Mouse (Mus musculus): ENCODE data around the gene Ppp1r14a. TPM values are rescaled to one million over a fixed set of nuclear protein-coding genes. Genes with fewer than 3 reads are reported as not detected.

Ppp1r14a gene
- not detected for polyA plus RNA-seq (2014; fragmentation: Illumina TruSeq; extraction: RNeasy Lipid Tissue Mini Kit (QIAGEN cat#74804); ENCODE audit: low read depth, low replicate concordance)

DNA sequence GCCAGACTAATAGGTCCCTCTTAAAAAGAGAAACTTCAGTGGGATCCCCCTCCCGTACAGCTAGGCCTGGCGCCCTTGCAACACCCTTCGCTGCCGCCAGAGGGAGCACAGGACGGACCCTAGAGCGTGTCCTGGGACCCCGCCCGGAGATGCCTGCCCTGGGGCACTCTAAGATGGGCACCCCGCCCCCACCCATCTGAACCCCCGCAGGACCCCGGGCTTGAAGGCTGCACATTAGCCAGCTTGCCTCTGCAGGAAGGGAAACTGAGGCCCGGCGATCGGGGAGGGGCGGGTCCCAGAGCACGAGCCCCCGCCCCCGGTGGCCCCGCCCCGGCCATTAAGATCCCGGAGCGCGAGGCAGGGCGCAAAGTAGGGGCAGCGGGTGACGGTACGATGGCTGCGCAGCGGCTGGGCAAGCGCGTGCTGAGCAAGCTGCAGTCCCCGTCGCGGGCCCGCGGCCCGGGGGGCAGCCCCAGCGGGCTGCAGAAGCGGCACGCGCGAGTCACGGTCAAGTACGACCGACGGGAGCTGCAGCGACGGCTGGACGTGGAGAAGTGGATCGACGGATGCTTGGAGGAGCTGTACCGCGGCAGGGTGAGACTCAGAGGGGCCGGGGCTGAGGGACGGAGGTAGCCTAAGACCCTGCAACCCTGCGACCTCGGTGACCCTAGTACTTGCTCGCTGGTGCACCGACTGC lies at the start of gene Ppp1r14a:
Ppp1r14a (plus strand) TSS at position 367 of the 697 bp plus-strand sequence.

DNA sequence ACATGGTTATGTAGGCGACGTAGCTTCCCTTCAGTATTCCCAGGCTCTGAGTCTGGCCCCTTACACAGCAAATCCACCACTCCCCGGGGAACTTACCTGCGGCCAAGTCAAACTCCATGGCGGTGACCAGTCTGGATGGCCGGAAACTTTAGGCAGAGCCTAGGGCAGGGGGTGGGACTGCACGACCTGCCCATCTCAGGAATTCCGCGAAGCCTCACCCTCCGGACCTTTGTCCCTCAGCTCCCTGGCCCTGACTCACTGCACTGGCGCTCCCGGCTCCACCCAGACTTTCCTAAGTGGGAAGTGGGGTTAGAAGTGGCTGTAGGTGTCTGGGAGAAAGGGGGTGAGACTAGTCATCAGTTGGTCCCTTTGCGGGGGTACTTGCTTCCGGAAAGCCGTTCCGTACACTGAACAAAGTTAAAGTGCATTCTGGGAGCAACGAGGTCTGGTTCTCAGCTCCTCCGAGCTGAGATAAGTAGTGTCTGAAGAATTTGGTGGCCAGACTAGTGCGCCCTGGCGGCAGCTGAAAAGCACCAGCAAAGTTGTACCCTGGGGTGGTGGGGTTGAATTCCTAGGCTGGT lies 40.8 kb upstream of the Ppp1r14a start, which contains the start of gene 2200002D01Rik:
2200002D01Rik (minus strand) TSS at position 206 of the 581 bp plus-strand sequence.

DNA sequence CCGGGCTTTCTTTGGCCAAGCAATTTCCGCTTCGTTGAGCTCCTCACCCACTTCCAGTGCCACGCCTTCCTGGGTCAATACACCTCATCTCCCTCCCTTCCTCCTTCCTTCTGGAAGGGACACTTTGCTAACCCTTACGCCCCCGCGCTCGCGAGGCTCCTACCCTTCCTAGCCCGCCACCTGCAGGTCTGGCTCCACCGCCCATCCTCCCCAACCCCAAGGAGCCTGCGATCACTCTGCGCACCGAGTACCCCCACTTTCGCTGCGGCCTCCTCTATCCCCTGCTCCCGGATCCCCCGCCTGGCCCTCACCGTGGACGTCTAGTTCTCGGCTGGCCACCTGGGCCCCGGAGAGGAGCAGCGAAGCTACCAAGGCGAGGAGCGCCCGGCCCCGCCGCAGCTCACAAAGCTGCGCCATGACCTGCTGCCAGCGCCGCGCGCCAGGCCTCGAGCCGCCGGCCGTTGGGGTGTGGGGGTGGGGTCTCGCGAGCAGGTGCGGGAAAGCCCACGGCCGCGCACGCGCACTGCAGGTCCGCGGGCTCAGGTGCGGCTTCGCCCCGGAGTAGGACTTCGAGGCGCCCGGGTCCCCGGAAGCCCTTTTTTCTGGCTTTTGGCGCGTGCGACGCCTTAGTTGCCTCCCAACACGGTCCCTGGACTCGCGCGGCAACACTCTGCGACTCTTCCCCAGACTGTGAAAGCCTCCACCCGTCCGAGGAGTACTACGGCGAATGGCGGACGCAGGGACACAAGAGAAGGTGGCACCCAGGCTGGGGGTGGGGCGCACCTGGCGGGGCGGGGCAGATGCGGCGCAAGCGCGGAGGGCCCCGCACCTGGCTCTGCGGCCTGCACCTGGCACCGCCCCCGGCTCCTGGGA lies 7.7 kb upstream of the Ppp1r14a start, which contains the start of gene Spint2:
Spint2 (minus strand) TSS at position 712 of the 873 bp plus-strand sequence.

DNA sequence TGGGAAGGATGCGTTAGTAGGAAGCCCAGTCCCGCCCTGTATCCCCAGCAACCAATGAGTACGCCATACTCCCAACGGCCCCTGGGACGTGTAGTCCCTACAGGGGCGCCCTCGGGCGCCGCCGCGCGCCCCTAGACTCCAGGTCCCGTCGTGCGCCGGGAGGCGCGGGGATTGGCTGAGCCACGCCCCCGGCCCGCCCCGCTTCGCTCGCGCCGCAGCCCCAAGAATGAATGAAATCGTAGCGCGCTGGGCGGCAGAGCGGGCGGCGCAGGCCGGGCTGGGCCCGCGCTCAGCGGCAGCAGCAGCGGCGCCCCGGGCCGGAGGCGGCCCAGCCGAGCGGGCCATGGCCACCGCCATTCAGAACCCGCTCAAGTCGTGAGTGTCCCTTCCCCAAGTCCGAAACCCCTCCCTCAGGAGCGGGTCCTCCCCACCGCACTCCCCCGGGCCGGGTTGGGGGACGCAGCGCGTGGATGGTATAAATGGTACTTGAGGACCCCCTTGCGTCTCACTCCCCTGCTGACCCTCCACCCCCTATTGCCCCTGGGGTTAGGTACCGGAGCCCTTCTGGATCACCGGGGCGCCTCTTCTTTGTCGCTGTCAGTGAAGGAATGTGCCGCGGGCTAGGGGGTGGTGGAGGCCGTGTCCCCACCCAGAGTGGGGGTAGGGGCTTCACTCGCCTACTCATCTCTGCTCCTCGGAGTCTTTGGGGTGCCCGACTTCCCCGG lies 14.8 kb downstream of the Ppp1r14a start, which contains the start of gene Dpf1:
Dpf1 (plus strand) TSS at position 214 of the 725 bp plus-strand sequence.

Other genes with a start within 250 kb of the Ppp1r14a start
- gene Ryr1, start 164.1 kb upstream of the Ppp1r14a start, polyA plus RNA-seq (2014; fragmentation: Illumina TruSeq; extraction: RNeasy Lipid Tissue Mini Kit (QIAGEN cat#74804); ENCODE audit: low read depth, low replicate concordance): not detected
- gene Rasgrp4, start 154.5 kb upstream of the Ppp1r14a start, polyA plus RNA-seq (2014; fragmentation: Illumina TruSeq; extraction: RNeasy Lipid Tissue Mini Kit (QIAGEN cat#74804); ENCODE audit: low read depth, low replicate concordance): 0.11 TPM
- 2.1 TPM for gene Fam98c, start 133.1 kb upstream of the Ppp1r14a start, polyA plus RNA-seq (2014; fragmentation: Illumina TruSeq; extraction: RNeasy Lipid Tissue Mini Kit (QIAGEN cat#74804); ENCODE audit: low read depth, low replicate concordance)
- not detected for gene Ggn, start 119.1 kb upstream of the Ppp1r14a start, polyA plus RNA-seq (2014; fragmentation: Illumina TruSeq; extraction: RNeasy Lipid Tissue Mini Kit (QIAGEN cat#74804); ENCODE audit: low read depth, low replicate concordance)
- gene Spred3, start 118.9 kb upstream of the Ppp1r14a start, polyA plus RNA-seq (2014; fragmentation: Illumina TruSeq; extraction: RNeasy Lipid Tissue Mini Kit (QIAGEN cat#74804); ENCODE audit: low read depth, low replicate concordance): 0.66 TPM
- 69.6 TPM for gene Psmd8, start 108.6 kb upstream of the Ppp1r14a start, polyA plus RNA-seq (2014; fragmentation: Illumina TruSeq; extraction: RNeasy Lipid Tissue Mini Kit (QIAGEN cat#74804); ENCODE audit: low read depth, low replicate concordance)
- not detected for gene Catsperg1, start 75.3 kb upstream of the Ppp1r14a start, polyA plus RNA-seq (2014; fragmentation: Illumina TruSeq; extraction: RNeasy Lipid Tissue Mini Kit (QIAGEN cat#74804); ENCODE audit: low read depth, low replicate concordance)
- gene Kcnk6, start 56.8 kb upstream of the Ppp1r14a start, polyA plus RNA-seq (2014; fragmentation: Illumina TruSeq; extraction: RNeasy Lipid Tissue Mini Kit (QIAGEN cat#74804); ENCODE audit: low read depth, low replicate concordance): 1.7 TPM
- 1.0 TPM for gene Yif1b, start 51.0 kb upstream of the Ppp1r14a start, polyA plus RNA-seq (2014; fragmentation: Illumina TruSeq; extraction: RNeasy Lipid Tissue Mini Kit (QIAGEN cat#74804); ENCODE audit: low read depth, low replicate concordance)
- 4.4 TPM for gene 2200002D01Rik, start 40.8 kb upstream of the Ppp1r14a start, polyA plus RNA-seq (2014; fragmentation: Illumina TruSeq; extraction: RNeasy Lipid Tissue Mini Kit (QIAGEN cat#74804); ENCODE audit: low read depth, low replicate concordance)
- 13.1 TPM for gene Spint2, start 7.4 kb upstream of the Ppp1r14a start, polyA plus RNA-seq (2014; fragmentation: Illumina TruSeq; extraction: RNeasy Lipid Tissue Mini Kit (QIAGEN cat#74804); ENCODE audit: low read depth, low replicate concordance)
- gene Dpf1, start 14.6 kb downstream of the Ppp1r14a start, polyA plus RNA-seq (2014; fragmentation: Illumina TruSeq; extraction: RNeasy Lipid Tissue Mini Kit (QIAGEN cat#74804); ENCODE audit: low read depth, low replicate concordance): not detected
- gene Sipa1l3, start 229.3 kb downstream of the Ppp1r14a start, polyA plus RNA-seq (2014; fragmentation: Illumina TruSeq; extraction: RNeasy Lipid Tissue Mini Kit (QIAGEN cat#74804); ENCODE audit: low read depth, low replicate concordance): 1.5 TPM